Mouse (Mus musculus): ENCODE results near the gene Olfr1122.
A peak's percentile ranks its signal among the peaks of the same experiment; 100 is the strongest.
"Not testable (repeated sequence)": the region's sequence is repeated elsewhere in the genome, so short reads cannot be mapped to it uniquely, and the experiment has no call there.

Gene Olfr1122

GRCm38 (mm10) chr2:87385549-87385948, at the start of gene Olfr1122:
Gene Olfr1122, plus strand, starts transcription at chr2:87385849.
- DNase-seq = no peak

GRCm38 (mm10) chr2:87354515-87354914, 31.1 kb upstream of the Olfr1122 start, which contains the start of gene Olfr1120:
Gene Olfr1120, plus strand, starts transcription at chr2:87354815.
- DNase-seq = no peak

GRCm38 (mm10) chr2:87360121-87360520, 25.5 kb upstream of the Olfr1122 start:
- not testable (repeated sequence) for DNase-seq

- DNase-seq = no peak
Measured at GRCm38 (mm10) chr2:87369595-87369994, 16.1 kb upstream of the Olfr1122 start, which contains the start of gene Olfr1121. Gene Olfr1121, plus strand, starts transcription at chr2:87369895.

- peak; percentile 44 for DNase-seq
Measured at GRCm38 (mm10) chr2:87371726-87372125, 13.9 kb upstream of the Olfr1122 start.

GRCm38 (mm10) chr2:87383935-87384334, 1.7 kb upstream of the Olfr1122 start:
- no peak for DNase-seq

GRCm38 (mm10) chr2:87393605-87394004, 8.0 kb downstream of the Olfr1122 start:
- DNase-seq = not testable (repeated sequence)

- DNase-seq = not testable (repeated sequence)
Measured at GRCm38 (mm10) chr2:87394686-87395085, 9.0 kb downstream of the Olfr1122 start.

GRCm38 (mm10) chr2:87416335-87416734, 30.7 kb downstream of the Olfr1122 start, which contains the start of gene Olfr1123:
Gene Olfr1123, plus strand, starts transcription at chr2:87416635.
- no peak for DNase-seq

GRCm38 (mm10) chr2:87429975-87430374, 44.3 kb downstream of the Olfr1122 start, which contains the start of gene Olfr1124:
Gene Olfr1124, plus strand, starts transcription at chr2:87430275.
- no peak for DNase-seq

- DNase-seq = no peak
Measured at GRCm38 (mm10) chr2:87437731-87438130, 52.1 kb downstream of the Olfr1122 start.

All from cerebellum, adult 8-10 months (tissue).